Mouse (Mus musculus) neural tube, embryonic 15.5 days (tissue): ENCODE results near the gene Ifi35. TPM values are rescaled to one million over a fixed set of nuclear protein-coding genes. Genes with fewer than 3 reads are reported as not detected.

Experiments used
- ATAC-seq: fragments of 200-750 bp; cut with Nextera tagmentation; 2 replicates; pipeline ENCODE4 v1.8.0; 2017; ENCODE audit warnings: mild to moderate bottlenecking, moderate TSS enrichment, moderate library complexity; ENCODE audit not compliant: low FRiP score
- H3K27ac ChIP-seq: fragments of 300-500 bp; sonication (generic); replicated peaks from 2 replicates; pipeline ENCODE4 v1.5.1; 2015; ENCODE audit warnings: mild to moderate bottlenecking, inconsistent platforms
- H3K27me3 ChIP-seq: fragments of 300-500 bp; sonication (generic); replicated peaks from 2 replicates; pipeline ENCODE4 v1.6.1; 2015; ENCODE audit warnings: inconsistent platforms
- H3K36me3 ChIP-seq: fragments of 300-500 bp; sonication (generic); 2 replicates; pipeline ENCODE4 v1.6.1; 2015; ENCODE audit warnings: inconsistent platforms
- H3K4me1 ChIP-seq: fragments of 300-500 bp; sonication (generic); 2 replicates; pipeline ENCODE4 v1.6.1; 2015; ENCODE audit warnings: inconsistent platforms
- H3K4me2 ChIP-seq: fragments of 300-500 bp; sonication (generic); 2 replicates; pipeline ENCODE4 v1.6.1; 2015; ENCODE audit warnings: inconsistent platforms, mild to moderate bottlenecking, moderate library complexity
- H3K4me3 ChIP-seq: fragments of 300-500 bp; sonication (generic); replicated peaks from 2 replicates; pipeline ENCODE4 v1.5.1; 2015; ENCODE audit warnings: mild to moderate bottlenecking, inconsistent platforms
- H3K9ac ChIP-seq: fragments of 300-500 bp; sonication (generic); replicated peaks from 2 replicates; pipeline ENCODE4 v1.6.1; 2015; ENCODE audit warnings: mild to moderate bottlenecking, inconsistent platforms
- H3K9me3 ChIP-seq: fragments of 300-500 bp; sonication (generic); replicated peaks from 2 replicates; pipeline ENCODE4 v1.6.1; 2016; ENCODE audit warnings: inconsistent platforms
- WGBS: fragments of 180-500 bp; shearing (Covaris S2); methylation state at CpG from one replicate; pipeline ENCODE4 v1.1.7; 2015; ENCODE audit warnings: mixed read lengths; 5-methylcytosine and 5-hydroxymethylcytosine counted together
- microRNA-seq: library from miRNA; unstranded; fragments of <30 nt; microRNA quantifications from one replicate; pipeline ENCODE4, GENCODE M21; 2017
- polyA plus RNA-seq: library from polyadenylated mRNA; unstranded; fragments of >200 nt; fragmentation: Nextera tagmentation; extraction: Ambion mirVana; gene quantifications from 2 replicates; pipeline ENCODE4 v1.2.1, GENCODE M21; 2015

The Ifi35 gene
- polyA plus RNA-seq, 1 experiment from 2014 or later, result 3.9 TPM

GRCm38 (mm10) chr11:101486126-101486525, 37.9 kb downstream of the Ifi35 start:
- Histone ChIP-seq H3K27ac (no peak overlapping the region), H3K4me3 (no peak overlapping the region), H3K9ac (no peak overlapping the region), H3K4me2 (no peak overlapping the region), H3K27me3 (no peaks in the 10 kb centered on the region), H3K36me3 (no peaks in the 10 kb centered on the region), H3K9me3 (no peaks in the 10 kb centered on the region), H3K4me1 (no peaks in the 10 kb centered on the region)
- WGBS, result 64% methylated on average over 6 of the region's 6 CpGs
- ATAC-seq, result no peak

GRCm38 (mm10) chr11:101506269-101506780, 58.1 kb downstream of the Ifi35 start:
- Histone ChIP-seq H3K9ac (no peak overlapping the region), H3K36me3 (no peaks in the 10 kb centered on the region), H3K4me3 (no peak overlapping the region), H3K27me3 (no peaks in the 10 kb centered on the region), H3K4me2 (no peak overlapping the region), H3K9me3 (no peaks in the 10 kb centered on the region), H3K4me1 (no peaks in the 10 kb centered on the region), H3K27ac (no peak overlapping the region)
- 72% methylated on average over 5 of the region's 5 CpGs for WGBS
- ATAC-seq, result no peak

GRCm38 (mm10) chr11:101507090-101507489, 58.9 kb downstream of the Ifi35 start:
- Histone ChIP-seq H3K9ac (no peak overlapping the region), H3K27ac (no peak overlapping the region), H3K4me2 (no peak overlapping the region), H3K36me3 (no peaks in the 10 kb centered on the region), H3K9me3 (no peaks in the 10 kb centered on the region), H3K4me1 (no peaks in the 10 kb centered on the region), H3K27me3 (no peaks in the 10 kb centered on the region), H3K4me3 (no peak overlapping the region)
- 93% methylated on average over 7 of the region's 7 CpGs for WGBS
- ATAC-seq, result no peak

Small RNAs within 50 kb of the gene (microRNA-seq; reads per million reads assigned to microRNA genes)
- not detected for gene Mir6929

Other genes with a start within 250 kb of the Ifi35 start
- gene Ezh1, start 221.9 kb upstream of the Ifi35 start, polyA plus RNA-seq, result 25.4 and 26.1 TPM in 2 replicates
- 105 and 107 TPM in 2 replicates for gene Ramp2, start 202.4 kb upstream of the Ifi35 start, polyA plus RNA-seq
- 123 and 128 TPM in 2 replicates for gene Vps25, start 194.7 kb upstream of the Ifi35 start, polyA plus RNA-seq
- gene Wnk4, start 187.8 kb upstream of the Ifi35 start, polyA plus RNA-seq, result 5.1 and 7.0 TPM in 2 replicates
- 0.77 and 0.80 TPM in 2 replicates for gene Cntd1, start 169.4 kb upstream of the Ifi35 start, polyA plus RNA-seq
- 213 and 237 TPM in 2 replicates for gene Coa3, start 169.3 kb upstream of the Ifi35 start, polyA plus RNA-seq
- gene Becn1, start 146.1 kb upstream of the Ifi35 start, polyA plus RNA-seq, result 172 and 175 TPM in 2 replicates
- gene Psme3, start 132.2 kb upstream of the Ifi35 start, polyA plus RNA-seq, result 108 and 123 TPM in 2 replicates
- 1.5 and 1.7 TPM in 2 replicates for gene Aoc2, start 123.3 kb upstream of the Ifi35 start, polyA plus RNA-seq
- 0.20 and 0.38 TPM in 2 replicates for gene Aoc3, start 117.8 kb upstream of the Ifi35 start, polyA plus RNA-seq
- gene G6pc, start 80.8 kb upstream of the Ifi35 start, polyA plus RNA-seq, result not detected in 2 replicates
- gene Aarsd1, start 30.8 kb upstream of the Ifi35 start, polyA plus RNA-seq, result 88.1 and 94.0 TPM in 2 replicates
- 7.7 and 10.6 TPM in 2 replicates for gene Gm27029, start 23.6 kb upstream of the Ifi35 start, polyA plus RNA-seq
- gene Rundc1, start 23.3 kb upstream of the Ifi35 start, polyA plus RNA-seq, result 28.7 and 29.0 TPM in 2 replicates
- gene Ptges3l, start 23.1 kb upstream of the Ifi35 start, polyA plus RNA-seq, result 4.3 and 4.5 TPM in 2 replicates
- 245 and 254 TPM in 2 replicates for gene Rpl27, start 6.1 kb upstream of the Ifi35 start, polyA plus RNA-seq
- gene Rnd2, start 16.6 kb downstream of the Ifi35 start, polyA plus RNA-seq, result 63.6 and 71.7 TPM in 2 replicates
- gene Vat1, start 17.8 kb downstream of the Ifi35 start, polyA plus RNA-seq, result 95.4 and 105 TPM in 2 replicates
- gene Brca1, start 103.5 kb downstream of the Ifi35 start, polyA plus RNA-seq, result 1.4 and 4.1 TPM in 2 replicates
- 78.7 and 80.3 TPM in 2 replicates for gene Nbr1, start 103.7 kb downstream of the Ifi35 start, polyA plus RNA-seq
- 4.4 and 5.9 TPM in 2 replicates for gene Tmem106a, start 133.8 kb downstream of the Ifi35 start, polyA plus RNA-seq
- gene Gm11634, start 150.8 kb downstream of the Ifi35 start, polyA plus RNA-seq, result not detected in 2 replicates
- 14.1 and 19.8 TPM in 2 replicates for gene Rdm1, start 178.8 kb downstream of the Ifi35 start, polyA plus RNA-seq
- gene Arl4d, start 217.1 kb downstream of the Ifi35 start, polyA plus RNA-seq, result 8.1 and 9.1 TPM in 2 replicates